Mouse (Mus musculus) E14TG2a.4 (cell line): Measurements from ENCODE around the gene Slc25a5.

Experiments used
- CTCF ChIP-seq: conservative IDR thresholded peaks from 2 replicates; pipeline ENCODE4 v1.5.1; 2014; ENCODE audit warnings: low read length
- POU5F1 ChIP-seq: IDR thresholded peaks from 2 replicates; pipeline ENCODE4 v1.6.1; 2014; ENCODE audit warnings: low read length, borderline replicate concordance

- TF ChIP-seq CTCF = no peak
- no peak for TF ChIP-seq POU5F1
Observed at GRCm38 (mm10) chrX:36839391-36839790, 43.9 kb downstream of the Slc25a5 start.
